Mouse (Mus musculus) liver, embryonic 16.5 days (tissue): ENCODE measurements at regions not wholly inside any gene's neighbourhood (a gene's known extent, or its start where the extent isn't known, plus 50 kb on each side); places are given as distances from the start of the nearest gene placed in this dataset.

ENCODE experiments used
- ATAC-seq: fragments of 200-750 bp; cut with Nextera tagmentation; 2 replicates; pipeline ENCODE4 v1.8.0; 2017; ENCODE audit warnings: low read depth, mild to moderate bottlenecking, moderate number of reproducible peaks, moderate library complexity
- H3K27ac ChIP-seq: fragments of 300-500 bp; sonication (generic); 2 replicates; pipeline ENCODE4 v1.5.1; 2014; ENCODE audit warnings: mild to moderate bottlenecking, low read length
- H3K27me3 ChIP-seq: fragments of 300-500 bp; sonication (generic); 2 replicates; pipeline ENCODE4 v1.6.1; 2014; ENCODE audit warnings: low read depth, low read length, mixed read lengths; ENCODE audit not compliant: control insufficient read depth, insufficient read depth
- H3K36me3 ChIP-seq: fragments of 300-500 bp; sonication (generic); 2 replicates; pipeline ENCODE4 v1.6.1; 2014; ENCODE audit warnings: mild to moderate bottlenecking; ENCODE audit not compliant: control insufficient read depth, insufficient read depth
- H3K4me1 ChIP-seq: fragments of 300-500 bp; sonication (generic); 2 replicates; pipeline ENCODE4 v1.6.1; 2014; ENCODE audit warnings: low read depth, low read length, mixed read lengths; ENCODE audit not compliant: control insufficient read depth
- H3K4me2 ChIP-seq: fragments of 300-500 bp; sonication (generic); 2 replicates; pipeline ENCODE4 v1.6.1; 2014; ENCODE audit warnings: low read depth, low read length, mixed read lengths
- H3K4me3 ChIP-seq: fragments of 300-500 bp; sonication (generic); 2 replicates; pipeline ENCODE4 v1.5.1; 2014; ENCODE audit warnings: low read depth, mild to moderate bottlenecking, low read length
- H3K9ac ChIP-seq: fragments of 300-500 bp; sonication (generic); 2 replicates; pipeline ENCODE4 v1.6.1; 2014; ENCODE audit warnings: low read depth, low read length
- H3K9me3 ChIP-seq: fragments of 300-500 bp; sonication (generic); replicated peaks from 2 replicates; pipeline ENCODE4 v1.6.1; 2016; ENCODE audit warnings: low read length; ENCODE audit not compliant: control insufficient read depth
- WGBS: fragments of 180-500 bp; shearing (Covaris S2); extraction: QIAGEN DNeasy Blood & Tissue Kit; methylation state at CpG from one replicate; pipeline ENCODE4 v1.1.7; 2014; ENCODE audit not compliant: insufficient replicate concordance; 5-methylcytosine and 5-hydroxymethylcytosine counted together

DNA sequence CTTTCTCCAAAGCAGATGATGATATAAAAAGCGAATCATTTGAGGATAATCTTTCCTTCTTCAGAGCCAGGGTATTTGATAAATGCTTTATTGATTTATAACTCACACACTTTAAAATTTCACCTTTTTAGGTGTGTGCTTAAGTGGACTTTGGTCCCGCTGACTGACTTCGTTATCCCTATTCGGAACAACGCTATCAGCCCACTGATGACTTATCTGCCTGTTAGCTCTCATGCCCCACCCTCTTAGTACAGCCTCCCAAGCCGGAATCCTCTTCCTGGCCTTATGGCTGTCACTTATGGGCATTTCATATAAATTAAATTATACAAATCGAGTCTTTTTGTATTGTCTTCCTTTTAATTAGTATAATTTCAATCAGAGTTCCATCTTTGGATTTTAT is 510.4 kb downstream of the Tshz3 start:
- no peaks in the 10 kb centered on the region for H3K9me3 ChIP-seq
- no peaks in the 10 kb centered on the region for H3K27me3 ChIP-seq
- no peak overlapping the region for H3K4me2 ChIP-seq
- no peaks in the 10 kb centered on the region for H3K4me1 ChIP-seq
- no peak overlapping the region for H3K4me3 ChIP-seq
- H3K27ac ChIP-seq = no peak overlapping the region
- no peak overlapping the region for H3K9ac ChIP-seq
- ATAC-seq = no peak
- WGBS = 71% methylated on average over 7 of the region's 7 CpGs
- no peaks in the 10 kb centered on the region for H3K36me3 ChIP-seq

DNA sequence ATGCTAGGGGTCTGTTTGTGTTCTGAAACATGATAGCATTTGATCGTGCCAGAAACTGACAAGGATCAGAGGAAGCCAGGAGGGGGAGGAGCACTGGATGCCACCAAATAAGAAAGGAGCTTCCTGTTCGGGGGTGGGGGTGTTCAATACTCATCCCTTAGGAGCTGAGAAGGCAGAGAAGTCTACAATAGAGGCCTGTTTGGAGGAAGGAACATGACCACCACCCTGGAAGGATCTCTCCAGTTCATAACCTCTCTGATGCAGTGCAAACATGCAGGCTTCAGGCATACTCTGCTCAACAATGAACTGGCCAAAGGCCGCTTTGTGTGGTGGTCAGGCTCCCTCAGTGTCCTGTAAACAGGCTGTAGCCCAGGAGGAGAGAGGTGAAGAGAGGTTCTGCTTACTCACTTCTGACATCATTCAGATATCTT is 515.8 kb downstream of the Tshz3 start:
- ATAC-seq = peak; percentile 76
- Histone ChIP-seq H3K4me2 (no peak overlapping the region), H3K36me3 (no peaks in the 10 kb centered on the region), H3K4me3 (no peak overlapping the region), H3K9ac (no peak overlapping the region), H3K27me3 (no peaks in the 10 kb centered on the region), H3K27ac (no peak overlapping the region), H3K9me3 (no peaks in the 10 kb centered on the region), H3K4me1 (peaks cover 3% of the 10 kb centered on the region)
- 21% methylated on average over 3 of the region's 3 CpGs for WGBS

DNA sequence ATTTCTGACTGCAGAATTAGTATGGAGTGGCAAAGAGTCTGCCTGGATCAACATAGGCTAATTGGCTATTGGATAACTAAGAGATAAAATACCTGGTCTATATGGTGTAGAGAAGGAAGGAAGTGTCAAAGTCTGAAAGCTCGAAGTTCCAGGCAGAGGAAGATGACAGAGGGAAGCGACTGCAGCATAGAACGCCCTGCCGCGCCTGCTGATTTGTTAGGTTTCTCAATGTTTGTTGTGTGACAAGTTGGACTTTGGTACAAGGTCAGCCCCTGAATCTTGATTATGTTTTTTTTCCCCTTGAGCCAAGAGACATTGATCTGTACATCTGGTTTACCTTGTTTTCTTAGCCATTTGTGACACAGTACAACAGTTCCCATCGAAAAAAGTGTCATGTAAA is 517.6 kb downstream of the Tshz3 start:
- peak; percentile 55 for ATAC-seq
- no peak overlapping the region for H3K9ac ChIP-seq
- H3K36me3 ChIP-seq = no peaks in the 10 kb centered on the region
- peaks cover 3% of the 10 kb centered on the region for H3K4me1 ChIP-seq
- H3K4me2 ChIP-seq = no peak overlapping the region
- no peak overlapping the region for H3K4me3 ChIP-seq
- H3K27me3 ChIP-seq = no peaks in the 10 kb centered on the region
- no peak overlapping the region for H3K27ac ChIP-seq
- H3K9me3 ChIP-seq = no peaks in the 10 kb centered on the region
- WGBS = 60% methylated on average over 6 of the region's 6 CpGs

DNA sequence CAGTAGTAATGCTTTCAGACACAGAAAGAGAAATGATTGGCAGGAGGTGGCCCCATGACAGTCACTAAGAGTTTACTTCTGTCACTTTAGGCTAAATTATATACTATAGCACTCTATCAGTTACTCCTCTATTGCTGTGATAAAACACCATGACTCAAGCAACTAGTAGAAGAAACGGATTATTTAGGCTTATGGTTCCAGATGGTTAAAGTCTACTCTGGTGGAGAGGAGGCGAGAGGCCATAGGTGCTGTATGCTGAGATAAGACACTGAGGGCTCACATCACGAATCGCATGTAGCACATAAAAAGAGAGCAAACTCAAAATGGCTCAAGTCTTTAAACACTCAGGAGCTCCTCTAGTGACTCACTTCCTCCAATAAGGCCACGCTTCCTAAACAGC is 522.6 kb downstream of the Tshz3 start:
- WGBS = 65% methylated on average over 5 of the region's 5 CpGs
- Histone ChIP-seq H3K9me3 (no peaks in the 10 kb centered on the region), H3K9ac (no peak overlapping the region), H3K27ac (no peak overlapping the region), H3K4me2 (no peak overlapping the region), H3K4me1 (no peaks in the 10 kb centered on the region), H3K36me3 (no peaks in the 10 kb centered on the region), H3K4me3 (no peak overlapping the region), H3K27me3 (no peaks in the 10 kb centered on the region)
- no peak for ATAC-seq

DNA sequence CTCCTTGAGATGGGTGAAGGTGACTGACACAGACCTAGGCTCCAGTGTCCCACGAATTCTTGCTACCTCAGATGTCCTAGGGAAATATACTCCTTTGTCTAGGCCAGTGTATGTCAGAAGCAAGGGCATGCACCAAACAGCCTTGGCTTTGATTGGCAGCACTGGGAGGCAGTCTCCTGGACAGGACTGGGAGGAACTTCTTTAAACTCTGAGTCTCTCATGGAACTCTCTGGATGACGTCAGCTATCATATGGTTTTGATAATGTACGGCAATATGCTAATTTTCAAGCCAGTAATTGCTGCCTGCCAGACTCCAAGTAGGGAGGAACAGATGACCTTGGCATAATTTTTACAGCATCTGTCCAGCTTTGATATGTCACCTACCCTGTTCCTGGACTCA is 528.5 kb downstream of the Tshz3 start:
- Histone ChIP-seq H3K4me3 (no peak overlapping the region), H3K4me2 (no peak overlapping the region), H3K4me1 (no peaks in the 10 kb centered on the region), H3K9me3 (no peaks in the 10 kb centered on the region), H3K27me3 (no peaks in the 10 kb centered on the region), H3K36me3 (no peaks in the 10 kb centered on the region), H3K9ac (no peak overlapping the region), H3K27ac (no peak overlapping the region)
- no peak for ATAC-seq
- WGBS = 74% methylated on average over 3 of the region's 3 CpGs

DNA sequence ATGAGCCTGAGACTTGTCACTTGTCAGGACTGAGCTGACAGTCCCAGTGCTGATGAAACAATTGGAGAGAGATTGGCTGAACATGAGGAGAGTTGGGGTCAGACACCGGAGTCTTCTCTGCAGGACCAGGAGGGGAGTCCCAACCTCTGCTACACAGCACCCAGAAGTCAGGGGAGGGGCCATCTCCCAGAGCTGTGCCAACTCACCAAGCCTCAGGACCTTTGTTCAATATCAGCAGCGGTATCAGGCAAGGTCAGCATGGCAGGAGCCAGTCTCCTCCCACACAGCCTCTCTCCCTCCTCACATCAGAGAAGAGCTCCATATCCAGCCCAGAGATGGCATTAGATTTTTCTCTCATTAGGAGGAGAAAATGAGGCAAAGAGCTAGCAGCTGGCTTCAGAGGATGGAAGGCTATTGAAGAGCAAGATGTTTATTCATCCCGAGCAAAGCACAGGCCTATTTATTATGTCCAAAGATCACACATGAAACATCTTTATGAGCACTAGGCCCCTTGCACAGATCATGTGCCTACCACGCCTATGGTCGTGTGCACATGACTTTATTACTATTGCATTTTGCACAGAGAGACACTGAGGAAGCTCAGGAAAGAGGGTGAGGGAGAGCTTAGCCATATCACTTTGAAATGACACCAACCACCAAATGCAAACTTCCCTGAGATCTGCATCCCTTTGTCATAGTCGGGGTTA is 532.9 kb downstream of the Tshz3 start:
- no peak overlapping the region for H3K4me3 ChIP-seq
- H3K27me3 ChIP-seq = no peaks in the 10 kb centered on the region
- 50% methylated on average over 6 of the region's 6 CpGs for WGBS
- no peak overlapping the region for H3K4me2 ChIP-seq
- H3K9me3 ChIP-seq = no peaks in the 10 kb centered on the region
- H3K27ac ChIP-seq = no peak overlapping the region
- H3K9ac ChIP-seq = no peak overlapping the region
- ATAC-seq = no peak
- no peaks in the 10 kb centered on the region for H3K36me3 ChIP-seq
- H3K4me1 ChIP-seq = no peaks in the 10 kb centered on the region

DNA sequence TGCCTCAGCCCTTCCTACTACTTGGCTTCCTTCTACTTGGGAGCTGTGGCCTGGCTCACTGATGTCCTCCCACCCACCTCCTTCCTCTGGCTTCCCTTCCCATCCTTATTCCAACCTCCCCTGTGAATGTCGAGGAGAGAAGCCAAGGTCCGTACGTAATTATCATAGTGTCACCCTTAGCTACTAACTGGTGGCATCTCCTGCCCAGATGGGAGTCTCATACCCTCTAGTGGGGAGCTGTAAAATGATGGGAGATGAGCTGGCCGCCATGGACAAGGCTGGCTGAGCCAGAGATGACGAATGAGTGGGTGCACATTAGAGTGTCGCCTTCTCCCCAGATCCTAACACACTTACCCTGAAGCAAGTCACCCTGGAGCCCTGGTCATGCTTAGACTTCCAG is 532.6 kb downstream of the Zfp536 start:
- no peak for ATAC-seq
- no peaks in the 10 kb centered on the region for H3K36me3 ChIP-seq
- H3K4me3 ChIP-seq = no peak overlapping the region
- no peak overlapping the region for H3K27ac ChIP-seq
- 60% methylated on average over 6 of the region's 6 CpGs for WGBS
- no peak overlapping the region for H3K4me2 ChIP-seq
- no peak overlapping the region for H3K9ac ChIP-seq
- H3K9me3 ChIP-seq = no peaks in the 10 kb centered on the region
- H3K27me3 ChIP-seq = no peaks in the 10 kb centered on the region
- no peaks in the 10 kb centered on the region for H3K4me1 ChIP-seq

DNA sequence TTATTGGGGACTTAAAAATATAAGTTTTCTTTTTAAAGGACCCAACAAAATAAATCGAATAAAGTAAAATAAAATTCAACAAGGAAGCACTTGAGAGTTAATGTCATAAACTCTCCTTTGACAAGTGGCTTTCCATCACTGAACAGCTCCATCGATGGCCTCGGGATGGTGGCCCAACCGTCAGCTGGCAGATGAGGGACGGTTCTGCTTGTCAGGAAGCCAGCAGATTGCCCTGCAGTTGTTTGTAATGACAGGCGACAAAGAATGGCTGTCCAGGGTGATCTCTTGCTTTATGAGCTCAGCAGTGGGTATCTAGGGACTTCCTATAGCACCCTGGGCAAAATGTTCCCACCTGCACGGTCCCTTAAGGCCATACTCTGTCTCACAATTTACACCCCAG is 531.7 kb downstream of the Zfp536 start:
- Histone ChIP-seq H3K27ac (no peak overlapping the region), H3K9me3 (no peaks in the 10 kb centered on the region), H3K36me3 (no peaks in the 10 kb centered on the region), H3K27me3 (no peaks in the 10 kb centered on the region), H3K9ac (no peak overlapping the region), H3K4me1 (no peaks in the 10 kb centered on the region), H3K4me3 (no peak overlapping the region), H3K4me2 (no peak overlapping the region)
- no peak for ATAC-seq
- WGBS = 49% methylated on average over 7 of the region's 7 CpGs

DNA sequence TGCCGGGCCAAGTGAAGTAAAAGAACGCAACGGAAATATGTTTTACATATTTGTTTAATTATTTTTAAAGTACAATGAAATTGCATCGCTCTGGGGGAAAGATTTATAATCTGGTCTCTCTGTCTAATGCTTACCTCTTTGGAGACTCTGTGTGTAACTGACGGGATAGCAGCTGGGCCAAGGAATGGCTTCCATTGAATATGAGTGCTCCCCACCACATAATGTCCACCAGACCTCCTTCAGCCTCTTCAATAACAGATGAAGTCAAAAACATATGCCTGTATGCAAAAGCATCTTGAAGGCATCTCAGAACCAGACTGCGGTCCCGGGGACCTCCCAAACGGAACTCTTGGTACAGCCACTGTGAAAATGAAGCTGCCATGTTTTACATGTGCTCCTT is 531.0 kb downstream of the Zfp536 start:
- no peak overlapping the region for H3K4me3 ChIP-seq
- H3K27me3 ChIP-seq = no peaks in the 10 kb centered on the region
- no peak overlapping the region for H3K4me2 ChIP-seq
- H3K36me3 ChIP-seq = no peaks in the 10 kb centered on the region
- H3K9me3 ChIP-seq = no peaks in the 10 kb centered on the region
- H3K9ac ChIP-seq = no peak overlapping the region
- no peak for ATAC-seq
- no peak overlapping the region for H3K27ac ChIP-seq
- no peaks in the 10 kb centered on the region for H3K4me1 ChIP-seq
- 73% methylated on average over 8 of the region's 8 CpGs for WGBS
